Mouse (Mus musculus) liver, postnatal 0 days (tissue): ENCODE data around the gene Hoxc13. TPM values are rescaled to one million over a fixed set of nuclear protein-coding genes. Genes with fewer than 3 reads are reported as not detected.

Source experiments
- ATAC-seq: fragments of 200-750 bp; cut with Nextera tagmentation; 2 replicates; pipeline ENCODE4 v1.8.0; 2017; ENCODE audit warnings: mild to moderate bottlenecking, moderate library complexity
- DNase-seq: peaks from one replicate; pipeline ENCODE4 v3.0.0-alpha.2; 2016
- H3K27ac ChIP-seq: fragments of 300-500 bp; sonication (generic); 2 replicates; pipeline ENCODE4 v1.5.1; 2014; ENCODE audit warnings: antibody characterized with exemption, moderate library complexity, mild to moderate bottlenecking, low read depth
- H3K27me3 ChIP-seq: fragments of 300-500 bp; sonication (generic); 2 replicates; pipeline ENCODE4 v1.6.1; 2014; ENCODE audit warnings: low read length, control low read depth, mixed read lengths; ENCODE audit not compliant: insufficient read depth
- H3K36me3 ChIP-seq: fragments of 300-500 bp; sonication (generic); replicated peaks from 2 replicates; pipeline ENCODE4 v1.6.1; 2014; ENCODE audit warnings: mild to moderate bottlenecking, control low read depth, low read length, moderate library complexity, mixed read lengths; ENCODE audit not compliant: insufficient read depth
- H3K4me1 ChIP-seq: fragments of 300-500 bp; sonication (generic); 2 replicates; pipeline ENCODE4 v1.6.1; 2014; ENCODE audit warnings: antibody characterized with exemption, mild to moderate bottlenecking, control low read depth; ENCODE audit not compliant: insufficient read depth
- H3K4me2 ChIP-seq: fragments of 300-500 bp; sonication (generic); 2 replicates; pipeline ENCODE4 v1.6.1; 2014; ENCODE audit warnings: low read depth, mild to moderate bottlenecking, low read length, moderate library complexity, mixed read lengths
- H3K4me3 ChIP-seq: fragments of 300-500 bp; sonication (generic); 2 replicates; pipeline ENCODE4 v1.5.1; 2014; ENCODE audit warnings: low read depth, low read length
- H3K9ac ChIP-seq: fragments of 300-500 bp; sonication (generic); replicated peaks from 2 replicates; pipeline ENCODE4 v1.6.1; 2014; ENCODE audit warnings: mild to moderate bottlenecking, moderate library complexity
- H3K9me3 ChIP-seq: fragments of 300-500 bp; sonication (generic); 2 replicates; pipeline ENCODE4 v1.6.1; 2016; ENCODE audit warnings: mild to moderate bottlenecking, control low read depth, low read length, mixed read lengths
- CTCF ChIP-seq: sonication (generic); IDR thresholded peaks from 2 replicates; pipeline ENCODE4 v1.5.1; 2016; ENCODE audit warnings: antibody characterized with exemption, low read depth
- EP300 ChIP-seq: IDR thresholded peaks from 2 replicates; pipeline ENCODE4 v1.6.1; 2016; ENCODE audit warnings: antibody characterized with exemption, low read depth, mild to moderate bottlenecking
- WGBS: fragments of 180-500 bp; shearing (Covaris S2); extraction: QIAGEN DNeasy Blood & Tissue Kit; methylation state at CpG from one replicate; pipeline ENCODE4 v1.1.7; 2014; ENCODE audit not compliant: insufficient replicate concordance; 5-methylcytosine and 5-hydroxymethylcytosine counted together
- polyA plus RNA-seq: library from polyadenylated mRNA; unstranded; fragments of >200 nt; fragmentation: Nextera tagmentation; extraction: Ambion mirVana; gene quantifications from 2 replicates; pipeline ENCODE4 v1.2.1, GENCODE M21; 2015

Gene Hoxc13
- polyA plus RNA-seq, 1 experiment from 2014 or later = not detected

DNA sequence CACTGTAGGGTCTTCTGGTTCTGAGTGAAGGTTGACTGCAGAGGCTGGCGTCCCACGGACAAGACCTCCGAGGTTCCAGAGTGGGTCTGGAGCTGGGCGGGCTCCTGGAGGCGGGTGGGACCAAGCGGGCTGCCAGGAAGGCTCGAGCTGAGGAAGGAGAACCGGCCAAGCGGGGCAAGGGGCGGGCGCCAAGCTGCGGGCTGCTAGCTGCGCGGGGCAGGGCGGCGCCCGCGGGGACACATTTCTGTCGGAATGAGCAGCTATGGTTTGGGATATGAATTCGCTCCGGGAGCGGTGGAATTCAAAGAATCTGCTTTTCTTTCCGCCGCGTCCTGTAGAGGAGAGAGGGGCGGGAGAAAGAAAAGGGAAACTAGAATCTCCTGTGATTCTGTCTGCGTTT is 14.0 kb downstream of the Hoxc13 start:
- H3K4me3 ChIP-seq = no peak overlapping the region
- DNase-seq = no peak

DNA sequence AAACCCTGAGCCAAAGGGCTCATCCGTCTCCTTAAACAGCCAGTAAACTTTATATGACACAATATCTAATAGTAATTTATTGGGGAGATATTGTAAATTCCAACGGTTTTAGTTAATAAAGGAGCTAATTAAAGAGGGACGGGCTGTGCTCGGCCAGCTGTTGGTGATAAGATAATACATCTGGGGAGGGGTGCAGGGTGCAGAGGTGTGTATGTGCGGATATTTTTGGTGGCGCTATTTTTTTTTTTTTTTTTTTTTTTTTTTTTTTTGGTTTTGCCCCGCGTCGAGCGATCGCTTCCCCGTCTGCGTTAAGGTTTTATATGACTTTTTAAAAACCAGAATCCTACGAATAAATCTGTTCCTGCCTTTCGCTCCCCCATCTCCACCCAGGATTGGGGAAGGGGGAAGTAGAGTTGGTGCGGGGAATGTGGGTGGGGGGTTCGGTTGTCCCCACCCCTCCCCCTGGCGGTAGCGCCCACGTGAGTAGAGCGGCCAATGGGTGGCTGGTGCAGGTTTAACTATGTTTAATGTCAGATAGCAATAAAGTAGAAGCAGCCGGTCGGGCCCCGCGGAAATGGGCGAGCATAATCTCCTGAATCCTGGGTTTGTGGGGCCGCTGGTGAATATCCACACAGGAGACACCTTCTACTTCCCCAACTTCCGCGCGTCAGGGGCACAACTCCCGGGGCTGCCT is 15.5 kb downstream of the Hoxc13 start, which contains the start of gene Hoxc12:
Gene Hoxc12 (plus strand): TSS at position 479 of the 694 bp plus-strand sequence.
- WGBS = 2% methylated on average over 31 of the region's 31 CpGs
- no peak for ATAC-seq
- Histone ChIP-seq H3K9ac (no peak within 1 kb of the TSS), H3K36me3 (no peaks in the 10 kb centered on the region), H3K9me3 (no peaks in the 10 kb centered on the region), H3K27me3 (peaks cover 100% of the 10 kb centered on the region), H3K27ac (no peak within 1 kb of the TSS), H3K4me3 (no peak within 1 kb of the TSS), H3K4me1 (no peaks in the 10 kb centered on the region), H3K4me2 (no peak within 1 kb of the TSS)
- no peak for TF ChIP-seq EP300
- no peak for DNase-seq

More for the DNA sequence above, 14.0 kb downstream of the Hoxc13 start:
- H3K4me2 ChIP-seq = no peak overlapping the region
- H3K27ac ChIP-seq = no peak overlapping the region
- H3K36me3 ChIP-seq = no peaks in the 10 kb centered on the region
- H3K27me3 ChIP-seq = peaks cover 100% of the 10 kb centered on the region
- 3% methylated on average over 26 of the region's 27 CpGs for WGBS
- no peak overlapping the region for H3K9ac ChIP-seq
- no peak for ATAC-seq
- TF ChIP-seq CTCF (no peak), EP300 (no peak)
- no peaks in the 10 kb centered on the region for H3K9me3 ChIP-seq
- H3K4me1 ChIP-seq = no peaks in the 10 kb centered on the region

DNA sequence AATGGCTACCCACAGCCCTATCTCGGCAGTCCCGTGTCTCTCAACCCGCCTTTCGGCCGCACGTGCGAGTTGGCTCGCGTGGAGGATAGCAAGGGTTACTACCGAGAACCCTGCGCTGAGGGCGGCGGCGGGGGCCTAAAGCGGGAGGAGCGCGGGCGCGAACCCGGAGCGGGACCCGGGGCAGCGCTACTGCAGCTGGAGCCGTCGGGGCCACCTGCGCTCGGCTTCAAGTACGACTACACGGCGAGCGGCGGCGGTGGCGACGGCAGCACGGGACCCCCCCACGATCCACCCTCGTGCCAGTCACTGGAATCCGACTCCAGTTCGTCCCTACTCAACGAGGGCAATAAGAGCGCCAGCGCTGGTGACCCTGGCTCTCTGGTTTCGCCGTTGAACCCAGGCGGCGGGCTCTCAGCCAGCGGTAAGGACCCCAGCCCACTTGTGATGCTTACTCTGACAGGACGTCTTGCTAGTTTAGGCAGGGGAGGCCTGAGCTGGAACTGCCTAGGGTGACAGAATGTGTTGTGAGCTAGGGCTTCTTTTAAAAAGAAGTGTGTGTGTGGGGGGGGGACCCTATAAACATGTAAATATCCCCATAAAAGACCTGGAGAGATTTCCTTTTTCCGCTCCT is 16.2 kb downstream of the Hoxc13 start:
- Histone ChIP-seq H3K9ac (no peak overlapping the region), H3K27me3 (peaks cover 100% of the 10 kb centered on the region), H3K27ac (no peak overlapping the region), H3K36me3 (no peaks in the 10 kb centered on the region), H3K4me2 (no peak overlapping the region), H3K4me3 (no peak overlapping the region), H3K9me3 (no peaks in the 10 kb centered on the region), H3K4me1 (no peaks in the 10 kb centered on the region)
- no peak for ATAC-seq
- DNase-seq = no peak
- WGBS = 2% methylated on average over 48 of the region's 50 CpGs
- TF ChIP-seq CTCF = no peak
- TF ChIP-seq EP300 = no peak

DNA sequence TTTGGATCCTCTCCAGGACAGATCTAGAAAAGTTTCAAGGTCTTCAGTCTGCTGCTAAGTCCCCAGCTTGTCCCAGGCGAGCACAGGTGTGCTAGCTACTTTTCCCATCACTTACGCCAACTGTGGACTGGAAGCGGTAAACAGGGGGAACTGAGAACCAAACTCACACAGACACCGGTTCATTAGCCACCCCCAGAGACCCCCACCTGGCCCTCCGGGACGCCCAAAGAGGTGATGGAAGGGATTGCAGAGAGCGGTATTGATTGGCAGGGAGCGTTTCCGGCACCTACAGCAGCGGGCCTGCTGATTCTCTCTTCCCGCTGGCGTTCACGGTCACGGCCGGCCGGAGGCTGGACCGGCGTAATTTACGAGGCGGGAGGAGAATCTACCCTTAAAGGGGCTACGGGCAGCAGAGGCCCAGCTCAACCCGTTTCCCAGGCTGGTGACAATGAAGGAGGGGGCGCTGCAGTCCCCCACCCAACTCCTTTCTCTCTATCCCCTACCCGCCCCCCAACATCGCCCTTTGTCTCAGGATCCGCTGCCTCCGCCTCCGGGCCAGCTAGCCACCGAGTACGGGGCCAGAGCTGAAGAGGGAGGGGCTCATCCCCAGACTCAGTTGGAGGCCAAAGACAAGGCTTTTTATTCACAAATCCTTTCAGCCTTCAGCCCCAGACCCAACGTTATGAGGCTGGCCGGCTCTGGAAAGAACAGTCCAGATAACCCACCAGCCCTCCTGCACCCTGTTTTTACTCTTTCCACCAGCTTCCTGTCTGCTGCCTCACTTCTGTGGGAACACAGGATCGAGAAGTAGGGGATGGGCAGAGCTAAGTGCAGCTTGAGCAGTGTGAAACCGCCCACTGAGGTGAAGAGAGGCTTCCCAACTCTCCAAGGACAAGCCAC is 18.6 kb downstream of the Hoxc13 start:
- Histone ChIP-seq H3K4me1 (no peaks in the 10 kb centered on the region), H3K4me2 (no peak overlapping the region), H3K27me3 (peaks cover 100% of the 10 kb centered on the region), H3K9me3 (no peaks in the 10 kb centered on the region), H3K9ac (no peak overlapping the region), H3K4me3 (no peak overlapping the region), H3K27ac (no peak overlapping the region), H3K36me3 (no peaks in the 10 kb centered on the region)
- ATAC-seq (no peak), DNase-seq (no peak)
- 4% methylated on average over 34 of the region's 34 CpGs for WGBS
- TF ChIP-seq EP300 (no peak), CTCF (no peak)

DNA sequence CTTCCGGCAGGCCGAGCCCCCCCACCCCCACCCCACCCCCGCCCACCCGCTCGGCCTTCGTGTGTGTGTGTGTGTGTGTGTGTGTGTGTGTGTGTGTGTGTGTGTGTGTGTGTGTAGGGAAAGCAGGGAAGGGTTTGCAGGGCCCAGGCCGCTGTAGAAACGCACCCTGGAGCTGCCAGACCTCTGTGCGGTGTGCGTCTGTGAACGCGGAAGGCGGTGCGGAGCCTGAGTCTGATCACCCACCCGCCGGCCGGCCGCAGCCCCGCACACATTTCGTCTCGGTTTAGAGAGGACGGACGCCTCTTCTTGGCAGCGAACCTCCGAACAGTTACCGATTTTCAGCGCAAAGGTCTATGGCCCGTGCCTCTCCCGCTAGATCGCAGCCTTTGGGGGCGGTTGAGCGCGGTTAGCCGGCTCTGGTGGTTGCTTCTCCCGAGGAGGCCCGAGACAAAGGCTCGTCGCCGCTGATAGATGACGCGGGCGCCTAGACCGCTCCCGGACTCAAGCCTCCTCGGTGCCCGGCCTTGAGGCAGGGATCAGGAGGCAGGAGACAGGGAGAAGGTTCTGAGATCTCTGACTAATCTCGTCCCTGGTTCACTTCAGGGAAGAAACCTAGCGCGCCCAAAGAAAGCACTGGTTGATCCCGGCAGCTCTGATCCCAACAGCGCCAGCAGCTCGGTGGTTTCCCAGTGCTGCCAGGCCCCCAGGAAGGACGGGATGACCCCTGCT is 22.0 kb downstream of the Hoxc13 start:
- H3K36me3 ChIP-seq = no peaks in the 10 kb centered on the region
- no peak overlapping the region for H3K27ac ChIP-seq
- H3K9ac ChIP-seq = no peak overlapping the region
- no peak overlapping the region for H3K4me3 ChIP-seq
- DNase-seq = no peak
- no peak for ATAC-seq
- no peaks in the 10 kb centered on the region for H3K4me1 ChIP-seq
- H3K27me3 ChIP-seq = peaks cover 100% of the 10 kb centered on the region
- TF ChIP-seq EP300 (no peak), CTCF (peak; percentile 26)
- 3% methylated on average over 48 of the region's 53 CpGs for WGBS
- no peaks in the 10 kb centered on the region for H3K9me3 ChIP-seq
- no peak overlapping the region for H3K4me2 ChIP-seq

DNA sequence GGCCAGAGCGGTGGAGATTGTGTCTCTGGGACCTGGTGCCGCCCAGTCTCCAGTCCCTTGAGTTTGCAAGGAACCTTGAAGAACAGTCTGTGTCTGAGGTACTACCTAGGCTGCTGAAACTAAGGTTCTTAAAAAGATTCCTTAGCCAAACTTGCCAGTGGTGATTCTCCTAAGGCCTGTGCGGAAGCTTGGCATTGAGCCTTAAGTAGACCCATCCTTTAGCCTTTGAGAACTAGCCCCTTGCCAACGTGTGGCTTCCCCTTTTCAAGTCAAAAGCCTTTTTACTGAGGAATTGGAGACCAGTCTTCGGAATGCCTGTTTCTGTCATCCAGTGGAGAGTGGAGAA is 22.5 kb downstream of the Hoxc13 start:
- TF ChIP-seq CTCF (no peak), EP300 (no peak)

More for the DNA sequence above, 22.5 kb downstream of the Hoxc13 start:
- H3K4me3 ChIP-seq = no peak overlapping the region
- H3K27ac ChIP-seq = no peak overlapping the region
- no peaks in the 10 kb centered on the region for H3K9me3 ChIP-seq
- peaks cover 100% of the 10 kb centered on the region for H3K27me3 ChIP-seq
- H3K9ac ChIP-seq = no peak overlapping the region
- DNase-seq = no peak
- WGBS = 4% methylated on average over 5 of the region's 5 CpGs
- no peaks in the 10 kb centered on the region for H3K4me1 ChIP-seq
- no peaks in the 10 kb centered on the region for H3K36me3 ChIP-seq
- no peak overlapping the region for H3K4me2 ChIP-seq
- no peak for ATAC-seq
